Mouse (Mus musculus) CH12.LX (cell line): Measurements from ENCODE around the gene Mrpl57. TPM values are rescaled to one million over a fixed set of nuclear protein-coding genes. Genes with fewer than 3 reads are reported as not detected.

Experiments
- DNase-seq: peaks from one replicate; pipeline ENCODE4 v3.0.0-alpha.2; 2013; ENCODE audit errors: extremely low read depth
- H3K27ac ChIP-seq: 2 replicates; pipeline ENCODE4 v1.5.1; 2012; ENCODE audit warnings: low read depth, mild to moderate bottlenecking, control low read depth, moderate library complexity; ENCODE audit not compliant: insufficient read depth
- H3K27me3 ChIP-seq: replicated peaks from 2 replicates; pipeline ENCODE3; 2012; ENCODE audit warnings: inconsistent platforms
- H3K36me3 ChIP-seq, 2 experiments: replicated peaks in 1 of 2; 2 replicates each; pipeline versions ENCODE3 to v1.6.1; 2012; ENCODE audit warnings: inconsistent platforms in 1 of 2, low read length in 1 of 2, mild to moderate bottlenecking in 1 of 2, mixed read lengths in 1 of 2, moderate library complexity in 1 of 2; ENCODE audit not compliant: control insufficient read depth in 1 of 2, insufficient read depth in 1 of 2
- H3K4me1 ChIP-seq, 2 experiments: 2 replicates each; pipeline ENCODE4 v1.6.1; 2012; ENCODE audit warnings: inconsistent platforms in 1 of 2, moderate library complexity in 1 of 2; ENCODE audit not compliant: insufficient read depth in 2 of 2, control insufficient read depth in 1 of 2
- H3K4me2 ChIP-seq: 2 replicates; pipeline ENCODE4 v1.6.1; 2012; ENCODE audit warnings: low read depth, mild to moderate bottlenecking, control low read depth; ENCODE audit not compliant: poor library complexity, insufficient read depth, severe bottlenecking
- H3K4me3 ChIP-seq, 3 experiments: fragments of 150-350 bp in 1 of 3; sonication (generic) in 1 of 3; replicated peaks in 1 of 3; 2 replicates each; pipeline versions ENCODE3 to v1.5.1; 2011 to 2012; ENCODE audit warnings: low read depth in 2 of 3, low read length in 2 of 3, mild to moderate bottlenecking in 2 of 3, moderate library complexity in 2 of 3, control low read depth in 1 of 3, improper control_type of control experiment in 1 of 3, inconsistent platforms in 1 of 3, mixed read lengths in 1 of 3; ENCODE audit not compliant: poor library complexity in 1 of 3
- H3K79me2 ChIP-seq: replicated peaks from 2 replicates; pipeline ENCODE4 v1.6.1; 2012; ENCODE audit warnings: mild to moderate bottlenecking, moderate library complexity; ENCODE audit not compliant: control insufficient read depth, poor library complexity, insufficient read depth, severe bottlenecking; ENCODE audit errors: extremely low read depth
- H3K9ac ChIP-seq: 2 replicates; pipeline ENCODE4 v1.6.1; 2012; ENCODE audit warnings: low read depth, mild to moderate bottlenecking, control low read depth, moderate library complexity; ENCODE audit not compliant: insufficient read depth
- H3K9me3 ChIP-seq: replicated peaks from 2 replicates; pipeline ENCODE3; 2012; ENCODE audit warnings: low read length, inconsistent platforms, mixed read lengths
- CHD1 ChIP-seq: IDR thresholded peaks from 2 replicates; pipeline ENCODE4 v1.6.1; 2012; ENCODE audit warnings: low read depth, low read length, improper control_type of control experiment, inconsistent platforms
- CHD2 ChIP-seq: IDR thresholded peaks from 2 replicates; pipeline ENCODE4 v1.6.1; 2011; ENCODE audit warnings: low read length, improper control_type of control experiment
- CTCF ChIP-seq, 2 experiments: IDR thresholded peaks in 1 of 2; conservative IDR thresholded peaks in 1 of 2; 2 replicates each; pipeline ENCODE4 v1.5.1; 2011 to 2012; ENCODE audit warnings: low read depth in 2 of 2, low read length in 2 of 2, improper control_type of control experiment in 1 of 2, inconsistent platforms in 1 of 2, mild to moderate bottlenecking in 1 of 2, moderate library complexity in 1 of 2
- E2F4 ChIP-seq: IDR thresholded peaks from 2 replicates; pipeline ENCODE4 v1.6.1; 2011; ENCODE audit warnings: low read depth, low read length, improper control_type of control experiment; ENCODE audit not compliant: insufficient replicate concordance
- EP300 ChIP-seq: IDR thresholded peaks from 2 replicates; pipeline ENCODE4 v1.6.1; 2011; ENCODE audit warnings: low read length, improper control_type of control experiment
- ETS1 ChIP-seq: conservative IDR thresholded peaks from 2 replicates; pipeline ENCODE4 v1.6.1; 2012; ENCODE audit warnings: low read depth, mild to moderate bottlenecking, inconsistent platforms, low read length, improper control_type of control experiment, moderate library complexity
- GABPA ChIP-seq: IDR thresholded peaks from 2 replicates; pipeline ENCODE4 v1.6.1; 2012; ENCODE audit warnings: low read depth, low read length, improper control_type of control experiment, inconsistent platforms; ENCODE audit not compliant: insufficient replicate concordance
- HCFC1 ChIP-seq: IDR thresholded peaks from 2 replicates; pipeline ENCODE4 v1.6.1; 2012; ENCODE audit warnings: low read depth, mild to moderate bottlenecking, inconsistent platforms, low read length, improper control_type of control experiment
- IRF4 ChIP-seq: IDR thresholded peaks from 2 replicates; pipeline ENCODE4 v1.6.1; 2014; ENCODE audit warnings: low read depth, mild to moderate bottlenecking, inconsistent platforms, low read length, improper control_type of control experiment
- MAFK ChIP-seq: IDR thresholded peaks from 2 replicates; pipeline ENCODE4 v1.6.1; 2011; ENCODE audit warnings: low read length, improper control_type of control experiment; ENCODE audit not compliant: insufficient replicate concordance
- MAX ChIP-seq: IDR thresholded peaks from 2 replicates; pipeline ENCODE4 v1.6.1; 2011; ENCODE audit warnings: low read length, improper control_type of control experiment
- MXI1 ChIP-seq: IDR thresholded peaks from 2 replicates; pipeline ENCODE4 v1.6.1; 2011; ENCODE audit warnings: mild to moderate bottlenecking, low read depth, low read length, improper control_type of control experiment
- MYC ChIP-seq: IDR thresholded peaks from 2 replicates; pipeline ENCODE4 v1.6.1; 2011; ENCODE audit warnings: low read depth, mild to moderate bottlenecking, improper control_type of control experiment, low read length
- NRF1 ChIP-seq: IDR thresholded peaks from 2 replicates; pipeline ENCODE4 v1.6.1; 2014; ENCODE audit warnings: low read depth, mild to moderate bottlenecking, inconsistent platforms, low read length, improper control_type of control experiment, moderate library complexity
- PAX5 ChIP-seq: IDR thresholded peaks from 2 replicates; pipeline ENCODE4 v1.6.1; 2012; ENCODE audit warnings: low read length, inconsistent platforms, mixed read lengths
- POLR2AphosphoS2 ChIP-seq: IDR thresholded peaks from 2 replicates; pipeline ENCODE4 v1.6.1; 2011; ENCODE audit warnings: low read depth, low read length, improper control_type of control experiment
- RCOR1 ChIP-seq: conservative IDR thresholded peaks from 2 replicates; pipeline ENCODE4 v1.6.1; 2012; ENCODE audit warnings: low read depth, mild to moderate bottlenecking, inconsistent platforms, low read length, improper control_type of control experiment
- SIN3A ChIP-seq: IDR thresholded peaks from 2 replicates; pipeline ENCODE4 v1.6.1; 2012; ENCODE audit warnings: low read length, improper control_type of control experiment, inconsistent platforms
- SMC3 ChIP-seq: IDR thresholded peaks from 2 replicates; pipeline ENCODE4 v1.6.1; 2011; ENCODE audit warnings: low read depth, low read length, improper control_type of control experiment
- TCF12 ChIP-seq: IDR thresholded peaks from 2 replicates; pipeline ENCODE4 v1.6.1; 2014; ENCODE audit warnings: low read depth, mild to moderate bottlenecking, inconsistent platforms, low read length, improper control_type of control experiment
- USF1 ChIP-seq: IDR thresholded peaks from 2 replicates; pipeline ENCODE4 v1.6.1; 2014; ENCODE audit warnings: low read depth, mild to moderate bottlenecking, inconsistent platforms, low read length, improper control_type of control experiment
- USF2 ChIP-seq: conservative IDR thresholded peaks from 2 replicates; pipeline ENCODE4 v1.6.1; 2011; ENCODE audit warnings: low read depth, low read length, improper control_type of control experiment
- ZNF384 ChIP-seq: IDR thresholded peaks from 2 replicates; pipeline ENCODE4 v1.6.1; 2012; ENCODE audit warnings: low read depth, low read length, improper control_type of control experiment, inconsistent platforms
- dilution Hi-C: fragments of 300-500 bp; cut with MboI; formaldehyde crosslinking; loops from 2 replicates; pipeline ENCODE4 v1.14.3; 2020; ENCODE audit warnings: low sequenced_read_pairs; ENCODE audit not compliant: extremely low pct_unique_long_range_greater_than_20kb, extremely low pct_ligation_motif_present
- in situ Hi-C: fragments of 300-500 bp; cut with MboI; formaldehyde crosslinking; loops from 3 replicates; pipeline ENCODE4 v1.14.3; 2019; ENCODE audit warnings: low sequenced_read_pairs, low pct_ligation_motif_present, low pct_unique_long_range_greater_than_20kb, mixed read lengths
- polyA plus RNA-seq: library from polyadenylated mRNA; unstranded; fragments of >175 nt; gene quantifications from 2 replicates; pipeline ENCODE4 v1.2.1, GENCODE M21; 2012; ENCODE audit warnings: low read depth; ENCODE audit not compliant: insufficient read length
- total RNA-seq, 2 experiments: library from RNA; depleted of rRNA; stranded (reverse); fragments of 300-350 nt in 1 of 2; fragments of >200 nt in 1 of 2; gene quantifications; 2 replicates each; pipeline ENCODE4 v1.2.3; 2012 to 2014

Mrpl57 gene
- total and polyA plus RNA-seq, 3 experiments: 123 to 184 (median 176) TPM

GRCm38 (mm10) chr14:57827284-57827683, 1.2 kb downstream of the Mrpl57 start:
- H3K4me2 ChIP-seq: peak overlapping the region; percentile 98
- H3K27me3 ChIP-seq: no peaks in the 10 kb centered on the region
- peak overlapping the region; percentile 92 for H3K9ac ChIP-seq
- DNase-seq: peak; percentile 32
- H3K36me3 ChIP-seq: peaks cover 10 to 47% of the 10 kb centered on the region in 2 experiments
- no peaks in the 10 kb centered on the region for H3K9me3 ChIP-seq
- H3K79me2 ChIP-seq: peaks cover 43% of the 10 kb centered on the region
- TF ChIP-seq CHD2: no peak
- TF ChIP-seq MXI1: no peak
- TF ChIP-seq MYC: no peak
- TF ChIP-seq USF1: no peak
- TF ChIP-seq MAX: no peak
- peak in 1 of 2 experiments; percentile 53; a peak in 2 of 4 replicates for TF ChIP-seq CTCF (conservative IDR thresholded peaks at IDR 0.05 in 1 of 2, IDR thresholded peaks at IDR 0.05 in 1 of 2; ENCODE audit: low read depth in 2 of 2, low read length in 2 of 2)
- no peak; the same call in 1 of the 2 replicates for TF ChIP-seq CHD1
- TF ChIP-seq IRF4: 0 out of 2 replicates have a peak, but pooled peaks have one; percentile 9
- TF ChIP-seq ETS1: no peak
- TF ChIP-seq POLR2AphosphoS2: 0 out of 2 replicates have a peak, but pooled peaks have one; percentile 31
- TF ChIP-seq USF2: no peak
- peak; percentile 55; the same call in 1 of the 2 replicates for TF ChIP-seq SIN3A
- no peak for TF ChIP-seq HCFC1
- TF ChIP-seq RCOR1: no peak
- TF ChIP-seq SMC3: peak; percentile 31; the same call in 1 of the 2 replicates
- no peak for TF ChIP-seq E2F4
- TF ChIP-seq MAFK: no peak
- no peak for TF ChIP-seq ZNF384
- TF ChIP-seq NRF1: no peak
- TF ChIP-seq TCF12: no peak
- no peak for TF ChIP-seq PAX5
- TF ChIP-seq EP300: no peak
- TF ChIP-seq GABPA: no peak
- TF ChIP-seq, all 38 proteins: peak for 5
- dilution Hi-C loops (no loop called here), in situ Hi-C loops (no loop called here)
- Histone ChIP-seq H3K4me3 (peak overlapping the region; percentile 73 to 99 (median 93)), H3K27ac (peak overlapping the region; percentile 31), H3K4me1 (peaks cover 4 to 37% of the 10 kb centered on the region in 2 experiments; a peak in 3 of 4 replicates)
